ENCODE assay signal across 8 mouse cellular contexts in genomic region chr9:57560861-57561710, GRCm38 (mm10). TPM values are rescaled to one million over a fixed set of nuclear protein-coding genes. Genes with fewer than 3 reads are reported as not detected.
DNase-seq lines count a peak whose midpoint lies in the region; ATAC-seq and TF ChIP-seq lines count a peak whose summit lies in the region.

TSS of gene Scamp2 (plus strand) at chr9:57560943.

- DNase-seq in 416B (ENCODE audit: low read depth): peak; percentile 97
- DNase-seq in heart, adult 9 months (ENCODE audit: low spot score in 2 of 2): peak; percentile 96
- peak; percentile 75 to 92 for DNase-seq in monocyte, adult 2 months (ENCODE audit: low read depth in 1 of 2, low spot score in 2 of 2)
- DNase-seq in spleen, postnatal 36 days (ENCODE audit: low spot score in 2 of 2): peak; percentile 92 to 93

- peaks cover 6% of the 10 kb centered on the region for H3K4me1 ChIP-seq in bone marrow, adult 2 months (ENCODE audit: control insufficient read depth, insufficient read depth, low read length)
- peaks cover 32% of the 10 kb centered on the region for H3K4me1 ChIP-seq in embryonic facial prominence, embryonic 15.5 days
- peaks cover 21% of the 10 kb centered on the region for H3K4me1 ChIP-seq in kidney, embryonic 14.5 days (ENCODE audit: control insufficient read depth, insufficient read depth, low read length)
- H3K4me1 ChIP-seq in limb, embryonic 15.5 days: peaks cover 35% of the 10 kb centered on the region

- peak within 1 kb of the TSS; percentile 55; the same call in 1 of the 2 replicates for H3K9ac ChIP-seq in embryonic facial prominence, embryonic 15.5 days
- peak within 1 kb of the TSS; percentile 76 for H3K9ac ChIP-seq in kidney, embryonic 14.5 days (ENCODE audit: low read depth, low read length)
- peak within 1 kb of the TSS; percentile 70 for H3K9ac ChIP-seq in limb, embryonic 15.5 days

- TF ChIP-seq CTCF in bone marrow, adult 2 months (IDR thresholded peaks at IDR 0.05; ENCODE audit: control insufficient read depth, insufficient read depth, low read length): peak; percentile 40; the same call in 1 of the 2 replicates

- H3K27me3 ChIP-seq in embryonic facial prominence, embryonic 15.5 days: no peaks in the 10 kb centered on the region
- no peaks in the 10 kb centered on the region for H3K27me3 ChIP-seq in kidney, embryonic 14.5 days (ENCODE audit: control insufficient read depth, insufficient read depth, low read length)
- no peaks in the 10 kb centered on the region for H3K27me3 ChIP-seq in limb, embryonic 15.5 days

- peak; percentile 96 for TF ChIP-seq POLR2A in bone marrow, adult 2 months (IDR thresholded peaks at IDR 0.05; ENCODE audit: borderline replicate concordance, control insufficient read depth, low read depth, low read length)

- no peaks in the 10 kb centered on the region for H3K9me3 ChIP-seq in embryonic facial prominence, embryonic 15.5 days (replicated peaks)
- H3K9me3 ChIP-seq in kidney, embryonic 14.5 days (ENCODE audit: control insufficient read depth, low read length): no peaks in the 10 kb centered on the region
- H3K9me3 ChIP-seq in limb, embryonic 15.5 days: no peaks in the 10 kb centered on the region

- peak within 1 kb of the TSS; percentile 89 for H3K4me3 ChIP-seq in bone marrow, adult 2 months (replicated peaks; ENCODE audit: control insufficient read depth, low read depth, low read length)
- peak within 1 kb of the TSS; percentile 83 for H3K4me3 ChIP-seq in embryonic facial prominence, embryonic 15.5 days (replicated peaks)
- peak within 1 kb of the TSS; percentile 75 for H3K4me3 ChIP-seq in kidney, embryonic 14.5 days (ENCODE audit: low read length)
- H3K4me3 ChIP-seq in limb, embryonic 15.5 days: peak within 1 kb of the TSS; percentile 71

- WGBS in bone marrow, adult 2 months: under 1% methylated on average over 37 of the region's 37 CpGs
- under 1% methylated on average over 37 of the region's 37 CpGs for WGBS in embryonic facial prominence, embryonic 15.5 days
- WGBS in kidney, embryonic 14.5 days: under 1% methylated on average over 37 of the region's 37 CpGs
- under 1% methylated on average over 37 of the region's 37 CpGs for WGBS in limb, embryonic 15.5 days

- peak; percentile 98 for ATAC-seq in embryonic facial prominence, embryonic 15.5 days (ENCODE audit: insufficient number of reproducible peaks, low FRiP score, low TSS enrichment, low read depth)
- peak; percentile 98 for ATAC-seq in kidney, embryonic 14.5 days (ENCODE audit: low FRiP score, low TSS enrichment)
- peak; percentile 97 for ATAC-seq in limb, embryonic 15.5 days (ENCODE audit: insufficient number of reproducible peaks, low FRiP score, low TSS enrichment, low read depth)

- H3K27ac ChIP-seq in bone marrow, adult 2 months (ENCODE audit: control insufficient read depth, insufficient read depth, low read depth, low read length, poor library complexity): peak within 1 kb of the TSS; percentile 93
- H3K27ac ChIP-seq in embryonic facial prominence, embryonic 15.5 days (replicated peaks): peak within 1 kb of the TSS; percentile 74
- H3K27ac ChIP-seq in kidney, embryonic 14.5 days (ENCODE audit: low read depth, low read length): peak within 1 kb of the TSS; percentile 67; the same call in 1 of the 2 replicates
- H3K27ac ChIP-seq in limb, embryonic 15.5 days: peak within 1 kb of the TSS; percentile 74

- peak within 1 kb of the TSS; percentile 79 for H3K4me2 ChIP-seq in embryonic facial prominence, embryonic 15.5 days (replicated peaks)
- peak within 1 kb of the TSS; percentile 77 for H3K4me2 ChIP-seq in kidney, embryonic 14.5 days (replicated peaks; ENCODE audit: low read depth, low read length)
- H3K4me2 ChIP-seq in limb, embryonic 15.5 days: peak within 1 kb of the TSS; percentile 86

- no peaks in the 10 kb centered on the region for H3K36me3 ChIP-seq in embryonic facial prominence, embryonic 15.5 days
- H3K36me3 ChIP-seq in kidney, embryonic 14.5 days (ENCODE audit: control insufficient read depth, insufficient read depth, low read length): no peaks in the 10 kb centered on the region
- no peaks in the 10 kb centered on the region for H3K36me3 ChIP-seq in limb, embryonic 15.5 days

RNA-seq across cellular contexts. Expression of gene Scamp2, which starts in this region (rescaled TPM):
- polyA plus RNA-seq in bone marrow, adult 2 months (2011; ENCODE audit: insufficient read depth, insufficient read length, low replicate concordance, missing spikeins): 21.3 and 46.4 TPM in 2 replicates
- polyA plus RNA-seq in embryonic facial prominence, embryonic 15.5 days (2015; fragmentation: Nextera tagmentation; extraction: Ambion mirVana): 82.8 and 84.6 TPM in 2 replicates
- polyA plus RNA-seq in kidney, embryonic 14.5 days (2014; fragmentation: Nextera tagmentation; extraction: Ambion mirVana): 69.2 and 71.4 TPM in 2 replicates
- polyA plus RNA-seq in limb, embryonic 15.5 days (2015; fragmentation: Nextera tagmentation; extraction: Ambion mirVana): 86.4 and 94.3 TPM in 2 replicates

Comparison
In these comparisons a context has a peak if more than half of its experiments do, and no peak if none do; other contexts are left out.
1. Peak in every context shown above with its lines: DNase-seq, ATAC-seq, H3K4me3 ChIP-seq and H3K27ac ChIP-seq.